Mouse (Mus musculus): ENCODE data around the gene Dgcr8. TPM values are rescaled to one million over a fixed set of nuclear protein-coding genes. Genes with fewer than 3 reads are reported as not detected.

Gene Dgcr8
- total RNA-seq, 4 experiments from 2014 or later = 40.5 to 65.1 (median 46.7) TPM

GRCm38 (mm10) chr16:18221543-18221898, 67.5 kb downstream of the Dgcr8 start:
- no peak for DNase-seq (ENCODE audit: low spot score in 2 of 2)

GRCm38 (mm10) chr16:18220856-18221542, 68.0 kb downstream of the Dgcr8 start:
- DNase-seq (ENCODE audit: low spot score in 2 of 2) = no peak

- DNase-seq (ENCODE audit: low spot score in 2 of 2) = no peak
Measured at GRCm38 (mm10) chr16:18220001-18220400, 69.0 kb downstream of the Dgcr8 start.

DNA sequence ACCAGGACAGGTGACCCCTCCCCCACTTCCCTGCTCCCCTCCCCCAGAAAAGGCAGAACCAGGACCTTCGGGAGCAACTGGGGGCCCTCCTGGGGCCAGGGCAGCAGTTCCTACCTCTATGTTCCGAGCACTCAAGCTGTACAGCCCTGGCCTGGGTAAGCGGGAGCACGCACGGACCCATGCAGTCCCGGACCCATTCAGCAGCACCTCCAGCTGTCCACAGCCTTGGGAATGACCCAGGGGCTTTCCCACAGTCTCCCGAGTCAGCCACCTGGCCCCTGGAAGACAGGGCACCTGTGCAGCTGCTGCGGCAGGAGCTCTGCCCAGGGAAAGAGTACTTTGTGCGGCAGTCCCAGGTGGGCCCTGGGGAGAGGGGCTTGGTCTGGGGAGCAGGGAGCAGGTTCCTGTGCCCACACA, 70.5 kb downstream of the Dgcr8 start:
- no peak for DNase-seq (ENCODE audit: low spot score in 2 of 2)

GRCm38 (mm10) chr16:18217579-18217978, 71.5 kb downstream of the Dgcr8 start, which contains the start of gene Ccdc188:
TSS of gene Ccdc188 (plus strand) at chr16:18217879.
- no peak for DNase-seq (ENCODE audit: low spot score in 2 of 2)

DNA sequence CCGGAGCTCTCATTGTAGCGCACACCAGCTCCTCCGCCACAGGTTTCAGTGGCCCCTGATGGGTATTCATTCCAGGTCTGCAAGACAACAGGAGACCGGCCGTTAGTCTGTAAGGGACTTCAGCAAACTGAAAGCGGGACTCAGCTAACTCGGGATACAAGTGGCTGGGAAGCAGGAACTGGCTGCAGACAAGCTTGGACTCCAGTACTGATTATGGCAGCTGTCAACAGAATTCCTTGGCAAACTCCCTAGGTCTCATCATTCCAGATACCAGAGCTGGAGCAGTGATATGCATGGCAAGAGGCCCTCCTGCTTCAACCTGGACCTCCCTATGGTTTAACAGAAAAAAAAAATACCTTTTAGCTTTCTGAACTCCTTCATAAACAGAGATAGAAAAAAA, 74.2 kb downstream of the Dgcr8 start:
- no peak for DNase-seq (ENCODE audit: low spot score in 2 of 2)

- peak; percentile 74 to 81 for DNase-seq (ENCODE audit: low spot score in 2 of 2)
Measured at GRCm38 (mm10) chr16:18213689-18214088, 75.4 kb downstream of the Dgcr8 start.

DNA sequence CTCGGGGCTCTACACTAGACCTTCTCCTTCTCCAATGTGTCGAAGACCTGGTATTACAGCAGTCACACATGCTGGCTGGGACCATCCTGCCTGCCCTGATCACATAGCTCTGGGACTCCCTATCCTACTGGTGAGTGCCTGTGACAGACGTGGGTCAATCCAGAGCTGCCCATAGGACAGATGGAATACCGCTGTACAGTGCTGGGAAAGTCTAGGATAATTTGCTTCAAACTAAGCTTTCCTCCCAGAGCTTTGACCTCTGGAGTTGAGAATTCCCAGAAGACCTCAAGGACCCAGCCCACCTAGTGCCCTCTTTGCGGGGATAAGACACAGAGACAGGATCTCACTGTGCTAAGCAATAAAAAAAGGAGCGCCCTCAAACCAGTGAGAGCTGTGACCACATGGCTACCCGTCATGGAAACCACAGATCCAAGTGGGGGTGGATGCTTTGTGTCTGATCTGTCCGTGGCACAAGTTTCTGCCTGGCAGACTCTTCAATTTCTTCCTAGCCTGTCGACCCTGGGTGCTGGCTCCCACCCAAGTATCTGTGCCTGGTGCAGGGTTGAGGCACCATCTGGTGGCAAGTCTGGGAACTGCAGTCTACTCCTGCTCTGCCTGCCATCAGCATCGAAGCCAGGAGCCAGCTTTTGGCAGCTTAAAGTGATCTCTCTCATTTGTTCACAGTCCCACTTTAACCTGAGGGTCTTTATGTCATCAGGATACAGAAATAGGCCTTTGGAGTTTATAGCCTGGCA, 77.5 kb downstream of the Dgcr8 start:
- peak; percentile 84 to 95 for DNase-seq (ENCODE audit: low spot score in 2 of 2)

DNA sequence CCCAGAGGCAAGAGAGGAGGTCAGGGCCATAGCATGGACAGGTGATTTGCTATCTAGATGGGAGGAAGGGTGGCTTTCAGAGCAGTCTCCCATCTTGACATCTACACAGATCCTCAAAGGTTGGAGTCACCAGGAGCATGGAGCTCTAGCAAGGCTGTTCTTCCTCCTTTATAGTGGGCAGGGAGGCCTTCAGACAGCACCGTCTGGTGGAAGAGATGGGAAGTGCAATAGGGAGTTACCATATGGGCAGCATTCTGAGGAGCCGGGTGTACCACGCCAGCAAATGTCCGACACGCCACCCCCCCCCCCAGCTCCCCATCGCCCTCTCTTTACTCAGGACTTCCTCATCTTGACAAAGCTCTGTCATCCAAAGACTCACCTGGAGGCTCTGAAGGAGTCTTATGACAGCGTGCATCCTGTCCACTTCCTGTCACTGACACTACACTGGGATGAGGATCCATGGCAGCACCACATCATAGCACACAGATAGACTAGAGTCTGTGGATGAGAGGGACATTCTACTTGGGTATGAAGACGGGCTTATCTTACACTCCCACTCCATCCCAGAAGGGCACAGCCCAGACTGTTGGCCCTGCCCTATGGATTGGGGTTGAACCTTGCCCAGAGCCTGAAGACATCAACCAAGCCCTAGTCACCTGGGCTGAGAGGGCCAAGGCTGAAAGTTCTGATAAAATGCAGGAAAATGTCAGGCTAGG, 78.2 kb downstream of the Dgcr8 start:
- DNase-seq (ENCODE audit: low spot score in 2 of 2) = peak in 1 of 2 experiments; percentile 83

Small RNA genes lying within 50 kb of the gene (microRNA-seq; reads per million reads assigned to microRNA genes)
- gene Gm24572 = 0.76 to 0.96 reads per million in 2 experiments
- 133 to 300 reads per million in 2 experiments for gene Mir1306
- gene Mir185 = 1,260 to 1,804 reads per million in 2 experiments

Other genes with a start within 250 kb of the Dgcr8 start
- gene Dgcr6, start 236.4 kb downstream of the Dgcr8 start, total RNA-seq (2022) = 10 to 100 TPM; 72.9 to 89.1 (median 76.9) TPM
- 10 to 100 TPM; 39.8 to 45.6 (median 40.5) TPM for gene Prodh, start 199.0 kb downstream of the Dgcr8 start, total RNA-seq (2022)
- gene Rtn4r, start 161.6 kb downstream of the Dgcr8 start, total RNA-seq (2022) = 10 to 100 TPM; 96.1 to 98.8 (median 97.6) TPM
- not detected for gene Ccdc188, start 71.4 kb downstream of the Dgcr8 start, total RNA-seq (2022)
- gene Zdhhc8, start 54.1 kb downstream of the Dgcr8 start, total RNA-seq (2022) = 10 to 100 TPM; 60.7 to 90.9 (median 69.7) TPM
- gene Trmt2a, start 40.6 kb downstream of the Dgcr8 start, total RNA-seq (2022) = 10 to 100 TPM; 55.2 to 69.1 (median 57.6) TPM
- gene Ranbp1, start 40.5 kb downstream of the Dgcr8 start, total RNA-seq (2022) = 10 to 100 TPM; 70.8 to 97.7 (median 84.0) TPM
- gene Gm49776, start 30.9 kb downstream of the Dgcr8 start, total RNA-seq (2022) = not detected
- 100 to 1,000 TPM; 112 to 138 (median 127) TPM for gene Tango2, start 58.9 kb upstream of the Dgcr8 start, total RNA-seq (2022)
- 10 to 100 TPM; 35.5 to 52.4 (median 41.6) TPM for gene Arvcf, start 58.9 kb upstream of the Dgcr8 start, total RNA-seq (2022)
- 10 to 100 TPM; 19.4 to 24.4 (median 21.0) TPM for gene Txnrd2, start 137.1 kb upstream of the Dgcr8 start, total RNA-seq (2022)
- 10 to 100 TPM; 67.1 to 80.6 (median 76.9) TPM for gene Comt, start 137.6 kb upstream of the Dgcr8 start, total RNA-seq (2022)
- gene Gnb1l, start 209.5 kb upstream of the Dgcr8 start, total RNA-seq (2022) = 1 to 10 TPM; 5.7 to 8.9 (median 6.5) TPM
- 10 to 100 TPM in 2 of 4 experiments, 1 to 10 TPM in 2; 7.9 to 11.1 (median 9.6) TPM for gene Rtl10, start 209.7 kb upstream of the Dgcr8 start, total RNA-seq (2022)